Mouse (Mus musculus) MEL (cell line): Measurements from ENCODE around the gene Hspbp1. TPM values are rescaled to one million over a fixed set of nuclear protein-coding genes. Genes with fewer than 3 reads are reported as not detected.

Source experiments
- DNase-seq: peaks from one replicate; pipeline ENCODE4 v3.0.0; 2011; ENCODE audit warnings: low read depth, low spot score
- H3K27ac ChIP-seq: 2 replicates; pipeline ENCODE4 v1.5.1; 2012; ENCODE audit warnings: low read depth, mild to moderate bottlenecking, control low read depth, low read length, moderate library complexity; ENCODE audit not compliant: control insufficient read depth
- H3K27me3 ChIP-seq, 2 experiments: fragments of 150-350 bp in 1 of 2; sonication (generic) in 1 of 2; 2 replicates each; pipeline ENCODE4 v1.6.1; 2012; ENCODE audit warnings: low read length in 2 of 2, mild to moderate bottlenecking in 2 of 2, improper control_type of control experiment in 1 of 2, moderate library complexity in 1 of 2; ENCODE audit not compliant: insufficient read depth in 2 of 2, control insufficient read depth in 1 of 2
- H3K36me3 ChIP-seq, 2 experiments: 2 replicates each; pipeline ENCODE4 v1.6.1; 2012 to 2014; ENCODE audit warnings: low read length in 2 of 2, improper control_type of control experiment in 1 of 2, inconsistent platforms in 1 of 2, mild to moderate bottlenecking in 1 of 2; ENCODE audit not compliant: insufficient read depth in 2 of 2, control insufficient read depth in 1 of 2
- H3K4me1 ChIP-seq, 2 experiments: fragments of 150-350 bp in 1 of 2; sonication (generic) in 1 of 2; 2 replicates each; pipeline ENCODE4 v1.6.1; 2012; ENCODE audit warnings: low read length in 2 of 2, improper control_type of control experiment in 1 of 2, mild to moderate bottlenecking in 1 of 2; ENCODE audit not compliant: insufficient read depth in 2 of 2, control insufficient read depth in 1 of 2
- H3K4me3 ChIP-seq, 2 experiments: fragments of 150-350 bp in 1 of 2; sonication (generic) in 1 of 2; 2 replicates each; pipeline ENCODE4 v1.5.1; 2012; ENCODE audit warnings: low read depth in 2 of 2, low read length in 2 of 2, mild to moderate bottlenecking in 2 of 2, moderate library complexity in 2 of 2, control low read depth in 1 of 2, improper control_type of control experiment in 1 of 2; ENCODE audit not compliant: control insufficient read depth in 1 of 2, insufficient read depth in 1 of 2
- H3K79me2 ChIP-seq: 2 replicates; pipeline ENCODE4 v1.6.1; 2012; ENCODE audit warnings: mild to moderate bottlenecking, low read length, moderate library complexity; ENCODE audit not compliant: control insufficient read depth, poor library complexity, insufficient read depth
- H3K9ac ChIP-seq: 2 replicates; pipeline ENCODE4 v1.6.1; 2012; ENCODE audit warnings: low read depth, mild to moderate bottlenecking, control low read depth, low read length, moderate library complexity; ENCODE audit not compliant: control insufficient read depth, poor library complexity, severe bottlenecking
- H3K9me3 ChIP-seq: fragments of 150-350 bp; sonication (generic); replicated peaks from 2 replicates; pipeline ENCODE4 v1.6.1; 2012; ENCODE audit warnings: mild to moderate bottlenecking, low read length, improper control_type of control experiment, moderate library complexity; ENCODE audit not compliant: insufficient read depth
- BHLHE40 ChIP-seq: IDR thresholded peaks from 2 replicates; pipeline ENCODE4 v1.6.1; 2012; ENCODE audit warnings: low read depth, mild to moderate bottlenecking, inconsistent platforms, low read length, improper control_type of control experiment, borderline replicate concordance
- MEF2A ChIP-seq: IDR thresholded peaks from 2 replicates; pipeline ENCODE4 v1.6.1; 2014; ENCODE audit warnings: low read depth, mild to moderate bottlenecking, inconsistent platforms, low read length, improper control_type of control experiment; ENCODE audit not compliant: poor library complexity, insufficient replicate concordance, severe bottlenecking; ENCODE audit errors: extremely low read depth
- MYB ChIP-seq: IDR thresholded peaks from 2 replicates; pipeline ENCODE4 v1.6.1; 2011; ENCODE audit warnings: mild to moderate bottlenecking, low read depth, low read length, improper control_type of control experiment
- MYC ChIP-seq: IDR thresholded peaks from 2 replicates; pipeline ENCODE4 v1.6.1; 2011; ENCODE audit warnings: low read depth, mild to moderate bottlenecking, low read length, improper control_type of control experiment, moderate library complexity
- NELFE ChIP-seq: IDR thresholded peaks from 2 replicates; pipeline ENCODE4 v1.6.1; 2011; ENCODE audit warnings: low read depth, low read length, improper control_type of control experiment
- SMC3 ChIP-seq: IDR thresholded peaks from 2 replicates; pipeline ENCODE4 v1.6.1; 2011; ENCODE audit warnings: low read depth, low read length, improper control_type of control experiment
- ZNF384 ChIP-seq: IDR thresholded peaks from 2 replicates; pipeline ENCODE4 v1.6.1; 2012; ENCODE audit warnings: low read depth, mild to moderate bottlenecking, inconsistent platforms, low read length, improper control_type of control experiment
- polyA plus RNA-seq, 2 experiments: library from polyadenylated mRNA; stranded (reverse) in 1 of 2; unstranded in 1 of 2; fragments of >175 nt in 1 of 2; fragments of >200 nt in 1 of 2; gene quantifications; 2 replicates each; pipeline versions ENCODE4 v1.2.1 to v1.2.4; 2012; ENCODE audit warnings: low replicate concordance in 2 of 2, low read depth in 1 of 2; ENCODE audit not compliant: insufficient read length in 2 of 2, insufficient read depth in 1 of 2, missing spikeins in 1 of 2
- total RNA-seq: library from RNA; depleted of rRNA; stranded (reverse); fragments of 300-350 nt; gene quantifications from 2 replicates; pipeline ENCODE4 v1.2.3, GENCODE M21; 2012

Gene Hspbp1
- total and polyA plus RNA-seq, 3 experiments: 101 to 111 TPM; not detected in 1

DNA sequence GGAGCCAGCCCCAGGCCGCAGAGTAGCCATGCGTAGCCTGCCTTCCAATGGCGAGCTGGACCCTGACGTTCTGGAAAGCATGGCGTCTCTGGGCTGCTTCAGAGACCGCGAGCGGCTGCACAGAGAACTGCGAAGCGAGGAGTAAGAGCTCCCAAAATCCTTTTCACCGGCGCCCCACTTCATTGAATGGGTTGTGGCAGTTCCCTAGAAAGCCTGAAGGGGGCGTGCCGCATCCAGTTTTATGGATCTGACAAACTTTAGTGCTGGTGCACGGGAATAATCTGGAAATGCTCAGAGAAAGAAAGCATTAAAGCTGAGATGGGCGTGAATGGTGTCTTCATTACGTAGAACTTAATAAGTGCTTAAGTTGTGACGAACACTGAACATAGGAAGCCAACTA, 20.2 kb upstream of the Hspbp1 start (continued):
- peak; percentile 29; the same call in 1 of the 2 replicates for TF ChIP-seq BHLHE40
- TF ChIP-seq, all 39 proteins: peak for 8

- H3K9ac ChIP-seq: no peak overlapping the region
- H3K27ac ChIP-seq: no peak overlapping the region
- no peak overlapping the region for H3K4me3 ChIP-seq
- H3K79me2 ChIP-seq: no peaks in the 10 kb centered on the region
- TF ChIP-seq NELFE: no peak
- TF ChIP-seq SMC3: peak; percentile 16; the same call in 1 of the 2 replicates
- TF ChIP-seq, all 39 proteins: peak for 1
- H3K27me3 ChIP-seq: peaks cover 3 to 11% of the 10 kb centered on the region in 2 experiments
- no peaks in the 10 kb centered on the region for H3K36me3 ChIP-seq
- DNase-seq: no peak
- no peaks in the 10 kb centered on the region for H3K9me3 ChIP-seq
- H3K4me1 ChIP-seq: no peaks in the 10 kb centered on the region
Measured at GRCm38 (mm10) chr7:4703195-4703594, 18.3 kb upstream of the Hspbp1 start.

GRCm38 (mm10) chr7:4702334-4702733, 17.5 kb upstream of the Hspbp1 start:
- Histone ChIP-seq H3K27ac (no peak overlapping the region), H3K9me3 (no peaks in the 10 kb centered on the region), H3K4me1 (no peaks in the 10 kb centered on the region), H3K27me3 (peaks cover 4 to 12% of the 10 kb centered on the region in 2 experiments), H3K36me3 (no peaks in the 10 kb centered on the region), H3K9ac (no peak overlapping the region), H3K4me3 (no peak overlapping the region), H3K79me2 (no peaks in the 10 kb centered on the region)
- no peak for TF ChIP-seq MYC
- DNase-seq: no peak

DNA sequence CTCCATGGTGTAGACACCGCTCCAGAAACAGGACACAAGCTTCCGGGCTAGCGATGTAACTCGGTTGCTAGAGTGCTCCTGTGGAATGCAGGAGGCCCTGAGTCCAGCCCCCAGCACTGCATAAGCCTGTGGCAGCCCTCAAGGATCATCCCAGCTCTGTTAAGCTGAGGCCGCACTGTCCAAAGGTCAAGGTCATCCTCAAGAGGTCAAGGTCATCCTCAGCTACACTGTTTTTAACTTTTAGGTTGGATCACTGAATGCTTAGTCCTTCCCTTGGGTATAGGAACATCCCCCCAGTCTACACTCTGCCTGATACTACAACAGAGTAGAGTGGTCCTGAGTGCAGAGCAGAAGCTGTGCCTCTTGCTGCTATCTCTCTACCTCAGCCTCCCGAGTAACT, 8.1 kb upstream of the Hspbp1 start:
- no peaks in the 10 kb centered on the region for H3K79me2 ChIP-seq
- H3K4me3 ChIP-seq: no peak overlapping the region
- H3K27me3 ChIP-seq: no peaks in the 10 kb centered on the region; a peak in 1 of 4 replicates
- DNase-seq: no peak
- H3K4me1 ChIP-seq: no peaks in the 10 kb centered on the region
- H3K36me3 ChIP-seq: no peaks in the 10 kb centered on the region
- no peak for TF ChIP-seq MYB
- no peak for TF ChIP-seq ZNF384
- no peak for TF ChIP-seq MEF2A
- TF ChIP-seq, all 39 proteins: peak for 0
- Histone ChIP-seq H3K9ac (no peak overlapping the region), H3K27ac (no peak overlapping the region), H3K9me3 (no peaks in the 10 kb centered on the region)
